Mouse (Mus musculus): ENCODE measurements around the gene Gm49318. TPM values are rescaled to one million over a fixed set of nuclear protein-coding genes. Genes with fewer than 3 reads are reported as not detected.

Gm49318 gene
- polyA plus RNA-seq, 1 experiment from 2014 or later, result not detected

- Histone ChIP-seq H3K4me3 (replicated peaks; ENCODE audit: low read depth, low read length) (no peak within 1 kb of the TSS), H3K4me2 (ENCODE audit: low read length) (no peak within 1 kb of the TSS), H3K9me3 (ENCODE audit: control insufficient read depth, low read length) (no peaks in the 10 kb centered on the region), H3K4me1 (ENCODE audit: control insufficient read depth, insufficient read depth, low read length) (0 out of 2 replicates have a peak, but pooled peaks cover 4% of the 10 kb centered on the region), H3K9ac (replicated peaks; ENCODE audit: low read length) (no peak within 1 kb of the TSS), H3K27ac (replicated peaks; ENCODE audit: low read depth, low read length) (no peak within 1 kb of the TSS), H3K27me3 (ENCODE audit: control insufficient read depth, insufficient read depth, low read length) (peaks cover 21% of the 10 kb centered on the region), H3K36me3 (ENCODE audit: control insufficient read depth, insufficient read depth, low read length) (no peaks in the 10 kb centered on the region)
- ATAC-seq (ENCODE audit: low FRiP score, low TSS enrichment) (no peak), DNase-seq (no peak)
- WGBS, result 9% methylated on average over 14 of the region's 14 CpGs
Measured at GRCm38 (mm10) chr9:22098993-22099696, 28.1 kb upstream of the Gm49318 start, which contains the start of gene Cnn1. Gene Cnn1, plus strand, starts transcription at chr9:22099216.

DNA sequence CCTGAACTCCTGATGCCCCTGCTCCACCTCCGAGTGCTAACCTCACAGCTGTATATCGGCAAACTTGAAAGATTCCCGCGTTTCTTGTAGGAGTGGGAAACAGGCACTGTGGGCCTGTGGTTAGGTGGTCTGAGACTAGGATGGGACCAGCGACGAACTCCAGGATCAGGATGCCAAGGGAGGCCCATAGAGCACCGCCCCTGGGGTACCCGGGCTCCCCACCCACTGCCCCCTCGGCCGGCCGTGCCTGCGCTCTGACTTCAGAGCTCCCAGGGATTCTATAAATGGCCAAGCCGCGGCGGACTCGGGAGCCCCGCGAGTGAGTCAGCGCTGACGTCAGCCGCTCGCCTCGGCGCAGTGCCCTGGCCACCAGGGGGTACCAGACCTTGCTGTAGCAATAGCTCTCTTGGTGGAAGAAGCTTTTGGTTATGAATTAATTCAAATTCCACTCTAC lies 24.8 kb upstream of the Gm49318 start:
- ATAC-seq (ENCODE audit: low FRiP score, low TSS enrichment) (peak; percentile 69; the same call in 1 of the 2 replicates), DNase-seq (peak; percentile 82)
- Histone ChIP-seq H3K9me3 (ENCODE audit: control insufficient read depth, low read length) (no peaks in the 10 kb centered on the region), H3K36me3 (ENCODE audit: control insufficient read depth, insufficient read depth, low read length) (no peaks in the 10 kb centered on the region), H3K4me3 (replicated peaks; ENCODE audit: low read depth, low read length) (peak overlapping the region; percentile 32), H3K27ac (replicated peaks; ENCODE audit: low read depth, low read length) (no peak overlapping the region), H3K4me1 (ENCODE audit: control insufficient read depth, insufficient read depth, low read length) (0 out of 2 replicates have a peak, but pooled peaks cover 4% of the 10 kb centered on the region), H3K27me3 (ENCODE audit: control insufficient read depth, insufficient read depth, low read length) (peaks cover 21% of the 10 kb centered on the region), H3K4me2 (ENCODE audit: low read length) (peak overlapping the region; percentile 64), H3K9ac (replicated peaks; ENCODE audit: low read length) (peak overlapping the region; percentile 46; the same call in 1 of the 2 replicates)
- WGBS, result 3% methylated on average over 24 of the region's 24 CpGs

GRCm38 (mm10) chr9:22092746-22093145 lies 21.7 kb upstream of the Gm49318 start:
- no peak overlapping the region for H3K27ac ChIP-seq (replicated peaks; ENCODE audit: low read depth, low read length)
- no peak overlapping the region for H3K9ac ChIP-seq (replicated peaks; ENCODE audit: low read length)
- DNase-seq (no peak), ATAC-seq (ENCODE audit: low FRiP score, low TSS enrichment) (no peak)
- no peak overlapping the region for H3K4me2 ChIP-seq (ENCODE audit: low read length)
- H3K4me1 ChIP-seq (ENCODE audit: control insufficient read depth, insufficient read depth, low read length), result 0 out of 2 replicates have a peak, but pooled peaks cover 4% of the 10 kb centered on the region
- no peak overlapping the region for H3K4me3 ChIP-seq (replicated peaks; ENCODE audit: low read depth, low read length)
- H3K27me3 ChIP-seq (ENCODE audit: control insufficient read depth, insufficient read depth, low read length), result no peaks in the 10 kb centered on the region
- H3K9me3 ChIP-seq (ENCODE audit: control insufficient read depth, low read length), result no peaks in the 10 kb centered on the region
- 89% methylated on average over 6 of the region's 6 CpGs for WGBS
- H3K36me3 ChIP-seq (ENCODE audit: control insufficient read depth, insufficient read depth, low read length), result no peaks in the 10 kb centered on the region

DNA sequence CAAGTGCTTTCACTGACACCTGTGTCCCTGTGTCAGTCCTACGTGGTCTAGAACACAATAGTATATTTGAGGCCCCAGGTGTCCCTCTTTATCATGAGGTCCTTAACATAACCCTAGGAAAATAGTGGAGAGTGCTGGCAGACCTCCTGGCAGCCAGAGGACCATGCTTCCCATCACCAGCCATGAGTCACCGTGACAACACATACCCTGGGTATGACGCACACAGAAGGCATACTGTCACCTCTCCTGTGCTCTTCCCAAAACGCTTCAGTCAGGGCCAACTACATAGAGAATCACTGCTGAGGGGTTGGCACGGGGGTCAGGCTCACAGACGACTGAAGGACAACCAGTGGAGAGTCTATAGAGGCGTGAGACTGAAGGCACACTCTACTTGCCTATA lies 18.9 kb upstream of the Gm49318 start:
- H3K4me3 ChIP-seq (replicated peaks; ENCODE audit: low read depth, low read length), result no peak overlapping the region

GRCm38 (mm10) chr9:22089281-22089680 lies 18.2 kb upstream of the Gm49318 start:
- Histone ChIP-seq H3K36me3 (ENCODE audit: control insufficient read depth, insufficient read depth, low read length) (no peaks in the 10 kb centered on the region), H3K4me3 (replicated peaks; ENCODE audit: low read depth, low read length) (no peak overlapping the region), H3K27me3 (ENCODE audit: control insufficient read depth, insufficient read depth, low read length) (no peaks in the 10 kb centered on the region), H3K9ac (replicated peaks; ENCODE audit: low read length) (no peak overlapping the region), H3K27ac (replicated peaks; ENCODE audit: low read depth, low read length) (no peak overlapping the region), H3K9me3 (ENCODE audit: control insufficient read depth, low read length) (no peaks in the 10 kb centered on the region), H3K4me2 (ENCODE audit: low read length) (no peak overlapping the region), H3K4me1 (ENCODE audit: control insufficient read depth, insufficient read depth, low read length) (peaks cover 8% of the 10 kb centered on the region)
- no peak for DNase-seq
- WGBS, result 97% methylated on average over 7 of the region's 7 CpGs
- ATAC-seq (ENCODE audit: low FRiP score, low TSS enrichment), result no peak

More for the DNA sequence above, 18.9 kb upstream of the Gm49318 start:
- Histone ChIP-seq H3K4me2 (ENCODE audit: low read length) (no peak overlapping the region), H3K27ac (replicated peaks; ENCODE audit: low read depth, low read length) (no peak overlapping the region), H3K27me3 (ENCODE audit: control insufficient read depth, insufficient read depth, low read length) (no peaks in the 10 kb centered on the region), H3K4me1 (ENCODE audit: control insufficient read depth, insufficient read depth, low read length) (peaks cover 5% of the 10 kb centered on the region), H3K9me3 (ENCODE audit: control insufficient read depth, low read length) (no peaks in the 10 kb centered on the region), H3K9ac (replicated peaks; ENCODE audit: low read length) (no peak overlapping the region), H3K36me3 (ENCODE audit: control insufficient read depth, insufficient read depth, low read length) (no peaks in the 10 kb centered on the region)
- ATAC-seq (ENCODE audit: low FRiP score, low TSS enrichment) (no peak), DNase-seq (no peak)
- WGBS, result 86% methylated on average over 7 of the region's 7 CpGs

DNA sequence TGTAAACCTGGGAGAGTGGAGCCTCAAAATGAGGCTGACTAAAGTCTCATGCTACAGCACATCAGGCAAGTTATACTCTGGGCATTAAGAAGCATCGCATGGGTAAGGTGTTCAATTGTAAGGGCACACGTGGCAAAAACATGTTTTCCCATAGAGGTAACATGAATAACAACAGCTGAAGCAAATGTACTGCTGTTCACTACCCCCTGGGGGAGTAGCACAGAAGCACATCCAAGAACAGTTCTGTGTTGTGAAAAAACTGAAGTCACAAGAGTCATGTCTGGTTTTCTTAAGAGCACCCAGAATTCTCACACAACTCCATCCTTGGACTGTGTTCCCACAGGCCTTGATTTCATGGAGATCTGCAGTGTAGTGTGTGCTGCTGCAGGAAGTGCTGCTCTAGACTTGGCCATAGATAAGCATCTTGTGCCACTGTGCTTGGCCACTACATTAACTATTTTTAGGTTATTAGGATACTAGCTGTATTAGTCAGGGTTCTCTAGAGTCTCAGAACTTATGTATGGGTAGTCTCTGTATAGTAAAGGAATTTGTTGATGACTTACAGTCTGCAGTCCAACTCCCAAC lies 16.1 kb upstream of the Gm49318 start:
- 83% methylated on average over 2 of the region's 2 CpGs for WGBS
- Histone ChIP-seq H3K36me3 (ENCODE audit: control insufficient read depth, insufficient read depth, low read length) (0 out of 2 replicates have a peak, but pooled peaks cover 5% of the 10 kb centered on the region), H3K4me1 (ENCODE audit: control insufficient read depth, insufficient read depth, low read length) (peaks cover 8% of the 10 kb centered on the region), H3K9me3 (ENCODE audit: control insufficient read depth, low read length) (no peaks in the 10 kb centered on the region), H3K4me3 (replicated peaks; ENCODE audit: low read depth, low read length) (no peak overlapping the region), H3K27me3 (ENCODE audit: control insufficient read depth, insufficient read depth, low read length) (no peaks in the 10 kb centered on the region), H3K9ac (replicated peaks; ENCODE audit: low read length) (no peak overlapping the region), H3K4me2 (ENCODE audit: low read length) (no peak overlapping the region), H3K27ac (replicated peaks; ENCODE audit: low read depth, low read length) (no peak overlapping the region)
- DNase-seq, result no peak
- no peak for ATAC-seq (ENCODE audit: low FRiP score, low TSS enrichment)

- Histone ChIP-seq H3K36me3 (ENCODE audit: control insufficient read depth, insufficient read depth, low read length) (0 out of 2 replicates have a peak, but pooled peaks cover 5% of the 10 kb centered on the region), H3K4me2 (ENCODE audit: low read length) (peak overlapping the region; percentile 81), H3K4me1 (ENCODE audit: control insufficient read depth, insufficient read depth, low read length) (peaks cover 8% of the 10 kb centered on the region), H3K4me3 (replicated peaks; ENCODE audit: low read depth, low read length) (peak overlapping the region; percentile 75), H3K27ac (replicated peaks; ENCODE audit: low read depth, low read length) (0 out of 2 replicates have a peak overlapping the region, but pooled peaks have one; percentile 77), H3K27me3 (ENCODE audit: control insufficient read depth, insufficient read depth, low read length) (no peaks in the 10 kb centered on the region), H3K9me3 (ENCODE audit: control insufficient read depth, low read length) (no peaks in the 10 kb centered on the region), H3K9ac (replicated peaks; ENCODE audit: low read length) (peak overlapping the region; percentile 83)
- ATAC-seq (ENCODE audit: low FRiP score, low TSS enrichment) (no peak), DNase-seq (no peak)
- 84% methylated on average over 6 of the region's 6 CpGs for WGBS
Measured at GRCm38 (mm10) chr9:22086012-22086411, 15.0 kb upstream of the Gm49318 start.

DNA sequence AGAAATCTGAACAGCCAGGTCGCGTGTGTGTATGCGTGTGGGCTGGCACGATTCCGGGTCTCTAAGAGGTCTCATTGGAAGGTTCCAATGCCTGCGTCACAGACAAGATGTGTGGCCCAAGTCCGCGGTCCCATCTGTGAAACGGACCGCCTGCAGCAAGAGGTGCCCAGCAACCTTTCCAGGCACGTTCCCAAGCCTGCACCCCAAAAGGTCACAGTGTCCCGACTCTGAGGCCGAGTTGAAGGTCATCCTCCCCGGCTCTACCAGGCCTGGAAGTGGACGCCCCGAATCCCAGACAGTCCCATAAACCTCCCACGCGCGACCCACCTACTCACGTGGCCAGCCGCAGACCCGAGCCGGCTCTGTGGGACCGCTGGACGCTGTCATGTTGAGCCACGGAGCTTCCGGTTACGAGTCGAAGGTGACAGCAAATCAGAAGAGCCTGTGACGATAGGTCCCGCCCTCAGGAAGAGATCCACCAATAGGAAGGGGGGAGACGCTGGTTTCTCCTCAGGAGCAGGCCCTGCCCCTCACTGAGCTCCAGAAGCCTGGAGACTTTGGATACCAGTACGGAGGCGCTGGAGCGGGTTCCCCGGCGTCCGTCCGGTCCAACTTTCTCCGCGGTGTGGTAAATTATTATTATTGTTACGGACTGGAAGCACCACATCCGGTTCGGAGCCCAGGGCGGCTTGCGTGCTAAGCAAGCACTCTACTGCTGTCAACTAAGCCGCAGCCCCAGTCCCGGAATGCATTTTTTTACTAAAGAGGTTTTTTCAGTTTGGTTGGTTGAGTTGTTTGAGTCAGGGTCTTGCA lies 14.2 kb upstream of the Gm49318 start, which contains the start of gene Ecsit:
Gene Ecsit, minus strand, starts transcription at position 417 of the 813 bp plus-strand sequence.
- ATAC-seq (ENCODE audit: low FRiP score, low TSS enrichment) (peak; percentile 99), DNase-seq (peak; percentile 97)
- peak within 1 kb of the TSS; percentile 81 for H3K4me2 ChIP-seq (ENCODE audit: low read length)
- H3K27ac ChIP-seq (replicated peaks; ENCODE audit: low read depth, low read length), result peak within 1 kb of the TSS; percentile 77
- peaks cover 8% of the 10 kb centered on the region for H3K4me1 ChIP-seq (ENCODE audit: control insufficient read depth, insufficient read depth, low read length)
- peak within 1 kb of the TSS; percentile 75 for H3K4me3 ChIP-seq (replicated peaks; ENCODE audit: low read depth, low read length)
- H3K9me3 ChIP-seq (ENCODE audit: control insufficient read depth, low read length), result no peaks in the 10 kb centered on the region
- peaks cover 8% of the 10 kb centered on the region; the same call in 1 of the 2 replicates for H3K36me3 ChIP-seq (ENCODE audit: control insufficient read depth, insufficient read depth, low read length)
- H3K9ac ChIP-seq (replicated peaks; ENCODE audit: low read length), result peak within 1 kb of the TSS; percentile 83
- no peaks in the 10 kb centered on the region for H3K27me3 ChIP-seq (ENCODE audit: control insufficient read depth, insufficient read depth, low read length)
- under 1% methylated on average over 48 of the region's 48 CpGs for WGBS

Measured in midbrain, embryonic 14.5 days (tissue).